Mouse (Mus musculus) embryonic fibroblast, embryonic 13.5 days (primary cell): ENCODE results near the gene Zmat5.

Experiments
- CTCF ChIP-seq: IDR thresholded peaks from 2 replicates; pipeline ENCODE4 v1.5.1; 2011; ENCODE audit warnings: mild to moderate bottlenecking, control low read depth, low read length, moderate library complexity, borderline replicate concordance; ENCODE audit not compliant: insufficient read depth
- POLR2A ChIP-seq: IDR thresholded peaks from 2 replicates; pipeline ENCODE4 v1.6.1; 2011; ENCODE audit warnings: low read depth, mild to moderate bottlenecking, control low read depth, low read length, moderate library complexity

- TF ChIP-seq POLR2A = no peak
- TF ChIP-seq CTCF = no peak
Observed at GRCm38 (mm10) chr11:4763631-4764030, 59.2 kb downstream of the Zmat5 start.
